Mouse (Mus musculus) G1E (cell line): ENCODE measurements at regions not wholly inside any gene's neighbourhood (a gene's known extent, or its start where the extent isn't known, plus 50 kb on each side); places are given as distances from the start of the nearest gene placed in this dataset.
A peak's percentile ranks its signal among the peaks of the same experiment; 100 is the strongest.

Source experiments
- ATAC-seq: 2 replicates; pipeline ENCODE4 v1.8.0; 2016; ENCODE audit warnings: mild to moderate bottlenecking; ENCODE audit not compliant: insufficient number of reproducible peaks, poor library complexity, low FRiP score, severe bottlenecking; ENCODE audit errors: extremely low read depth
- DNase-seq: peaks from one replicate; pipeline ENCODE4 v3.0.0; 2012; ENCODE audit warnings: low spot score
- H3K27me3 ChIP-seq: 2 replicates; pipeline ENCODE4 v1.6.1; 2012; ENCODE audit warnings: mild to moderate bottlenecking, low read length, inconsistent platforms; ENCODE audit not compliant: insufficient read depth
- H3K36me3 ChIP-seq: replicated peaks from 2 replicates; pipeline ENCODE3; 2012; ENCODE audit warnings: mild to moderate bottlenecking, inconsistent platforms
- H3K4me1 ChIP-seq: 2 replicates; pipeline ENCODE4 v1.6.1; 2012; ENCODE audit warnings: low read depth, low read length, inconsistent platforms, mixed read lengths; ENCODE audit not compliant: insufficient read depth
- H3K4me3 ChIP-seq: 2 replicates; pipeline ENCODE4 v1.5.1; 2012; ENCODE audit warnings: low read depth, mild to moderate bottlenecking, inconsistent platforms, low read length, moderate library complexity, mixed read lengths
- H3K9me3 ChIP-seq: replicated peaks from 2 replicates; pipeline ENCODE4 v1.6.1; 2012; ENCODE audit warnings: inconsistent platforms
- CTCF ChIP-seq: IDR thresholded peaks from 2 replicates; pipeline ENCODE4 v1.5.1; 2012; ENCODE audit warnings: low read depth, low read length, inconsistent platforms, mixed read lengths
- GATA1 ChIP-seq: IDR thresholded peaks from 2 replicates; pipeline ENCODE4 v1.6.1; 2012; ENCODE audit warnings: borderline replicate concordance, low read length, inconsistent platforms, mixed read lengths
- GATA2 ChIP-seq: IDR thresholded peaks from 2 replicates; pipeline ENCODE4 v1.6.1; 2012; ENCODE audit warnings: low read depth, low read length, inconsistent platforms, borderline replicate concordance
- POLR2AphosphoS5 ChIP-seq: IDR thresholded peaks from 2 replicates; pipeline ENCODE4 v1.6.1; 2012; ENCODE audit warnings: low read depth, low read length, inconsistent platforms; ENCODE audit not compliant: insufficient replicate concordance
- TAL1 ChIP-seq: conservative IDR thresholded peaks from 2 replicates; pipeline ENCODE4 v1.6.1; 2012; ENCODE audit warnings: low read depth, low read length, inconsistent platforms, mixed read lengths

DNA sequence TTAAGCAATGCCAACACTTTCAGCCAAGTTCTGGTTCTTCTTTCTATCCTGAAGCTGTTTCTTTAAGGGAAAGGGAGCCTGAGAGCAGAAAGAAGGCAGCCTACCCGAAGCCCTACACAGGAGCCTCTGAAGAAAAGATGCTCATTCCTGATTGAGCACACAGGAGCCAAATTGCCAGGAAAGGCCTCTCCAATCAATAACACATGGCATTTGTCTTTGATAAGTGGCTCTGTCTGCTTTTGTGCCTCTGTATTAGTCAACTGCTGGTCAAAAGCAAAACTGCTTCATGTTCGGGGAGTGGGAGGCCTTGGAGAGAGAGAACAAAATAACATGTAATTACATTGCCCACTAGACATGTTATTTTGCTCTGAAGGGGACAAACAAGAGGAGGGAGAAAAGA lies 1607.4 kb downstream of the 4930444P10Rik start:
- DNase-seq, result no peak
- Histone ChIP-seq H3K27me3 (no peaks in the 10 kb centered on the region), H3K4me3 (no peak overlapping the region), H3K4me1 (peaks cover 39% of the 10 kb centered on the region), H3K9me3 (no peaks in the 10 kb centered on the region), H3K36me3 (no peaks in the 10 kb centered on the region)
- no peak for ATAC-seq
- TF ChIP-seq GATA2 (no peak), GATA1 (no peak), TAL1 (no peak), POLR2AphosphoS5 (no peak)

- Histone ChIP-seq H3K27me3 (no peaks in the 10 kb centered on the region), H3K4me3 (peak overlapping the region; percentile 57; the same call in 1 of the 2 replicates), H3K9me3 (no peaks in the 10 kb centered on the region), H3K36me3 (no peaks in the 10 kb centered on the region), H3K4me1 (peaks cover 39% of the 10 kb centered on the region)
- no peak for TF ChIP-seq POLR2AphosphoS5
- TF ChIP-seq GATA1, result no peak
- TF ChIP-seq TAL1, result peak; percentile 85
- no peak for TF ChIP-seq CTCF
- no peak for TF ChIP-seq GATA2
- peak; percentile 81 for DNase-seq
- ATAC-seq, result peak; percentile 91
Measured at GRCm38 (mm10) chr1:14484121-14484916, 1608.8 kb downstream of the 4930444P10Rik start.

GRCm38 (mm10) chr1:14472294-14472693 lies 1620.8 kb downstream of the 4930444P10Rik start:
- H3K9me3 ChIP-seq, result no peaks in the 10 kb centered on the region
- no peaks in the 10 kb centered on the region for H3K36me3 ChIP-seq
- ATAC-seq (no peak), DNase-seq (no peak)
- TF ChIP-seq TAL1 (no peak), POLR2AphosphoS5 (no peak), CTCF (no peak), GATA1 (no peak), GATA2 (no peak)
- H3K4me3 ChIP-seq, result no peak overlapping the region
- H3K4me1 ChIP-seq, result no peaks in the 10 kb centered on the region; the same call in none of the 2 replicates
- H3K27me3 ChIP-seq, result peaks cover 3% of the 10 kb centered on the region; the same call in 1 of the 2 replicates

DNA sequence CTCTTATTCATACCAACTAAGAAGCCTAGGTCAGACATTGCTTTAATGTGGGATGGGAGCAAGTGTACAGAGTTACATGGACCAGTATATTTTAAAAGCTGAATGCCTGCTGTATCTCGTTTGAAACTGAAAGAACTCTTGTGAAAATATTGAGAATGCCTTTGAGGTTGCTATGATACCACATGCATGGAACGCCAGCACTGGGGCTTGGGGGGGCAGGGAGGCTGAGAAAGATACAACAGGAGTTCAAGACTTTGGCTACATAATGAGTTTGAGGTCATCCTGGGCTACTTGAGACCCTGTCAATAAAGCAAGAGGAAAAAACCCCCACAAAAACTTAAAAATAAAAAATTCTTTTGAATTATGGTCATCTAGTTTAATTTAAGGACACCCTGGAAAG lies 1621.6 kb downstream of the 4930444P10Rik start:
- ATAC-seq (no peak), DNase-seq (no peak)
- H3K9me3 ChIP-seq, result no peaks in the 10 kb centered on the region
- H3K27me3 ChIP-seq, result peaks cover 3% of the 10 kb centered on the region; the same call in 1 of the 2 replicates
- H3K36me3 ChIP-seq, result no peaks in the 10 kb centered on the region
- no peak for TF ChIP-seq TAL1
- TF ChIP-seq GATA1, result no peak
- TF ChIP-seq GATA2, result no peak
- no peak overlapping the region for H3K4me3 ChIP-seq
- H3K4me1 ChIP-seq, result no peaks in the 10 kb centered on the region; the same call in none of the 2 replicates

DNA sequence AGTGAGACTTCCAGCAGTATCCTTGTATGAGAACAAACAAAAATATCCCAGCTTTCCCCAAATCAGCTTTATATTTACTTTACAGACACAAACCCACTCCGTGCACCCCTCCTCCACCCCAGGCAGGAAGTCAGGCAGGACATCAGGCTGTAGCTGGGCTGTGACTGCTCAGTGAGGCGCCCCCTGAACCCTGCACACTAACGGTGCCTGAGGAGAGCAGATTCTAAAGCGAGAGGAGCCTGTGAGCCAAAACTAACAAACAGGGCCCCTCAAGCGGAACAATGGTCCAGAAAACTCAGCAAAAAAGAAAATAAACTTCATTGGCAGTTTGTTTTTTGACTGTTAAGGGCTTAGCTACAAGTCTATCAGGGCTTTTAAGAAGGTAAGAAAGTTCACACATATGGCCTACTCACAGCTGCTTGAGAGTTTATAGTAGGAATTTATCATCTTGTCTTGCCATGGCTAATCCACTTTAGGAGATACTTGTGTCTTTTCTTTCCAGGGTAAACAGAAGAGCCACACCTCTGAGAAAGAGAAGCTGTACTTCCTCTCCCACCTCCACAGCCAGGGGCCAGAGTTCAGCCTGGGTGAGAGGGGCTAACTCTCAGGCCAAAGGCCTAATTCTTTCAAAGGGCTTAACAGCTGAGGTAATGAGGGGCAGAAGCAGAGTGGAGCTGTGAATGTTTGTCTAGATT lies 1628.2 kb downstream of the 4930444P10Rik start:
- H3K4me3 ChIP-seq, result no peak overlapping the region
- H3K4me1 ChIP-seq, result peaks cover 6% of the 10 kb centered on the region
- H3K27me3 ChIP-seq, result peaks cover 10% of the 10 kb centered on the region
- DNase-seq (no peak), ATAC-seq (peak; percentile 83)
- H3K36me3 ChIP-seq, result no peaks in the 10 kb centered on the region
- H3K9me3 ChIP-seq, result no peaks in the 10 kb centered on the region
- TF ChIP-seq TAL1 (no peak), GATA2 (no peak), POLR2AphosphoS5 (no peak), GATA1 (no peak), CTCF (no peak)

GRCm38 (mm10) chr1:14462496-14462895 lies 1630.6 kb downstream of the 4930444P10Rik start:
- no peak overlapping the region for H3K4me3 ChIP-seq
- ATAC-seq, result no peak
- no peak for TF ChIP-seq POLR2AphosphoS5
- TF ChIP-seq GATA1, result no peak
- TF ChIP-seq CTCF, result no peak
- no peak for TF ChIP-seq GATA2
- no peak for TF ChIP-seq TAL1
- no peak for DNase-seq
- no peaks in the 10 kb centered on the region for H3K9me3 ChIP-seq
- H3K27me3 ChIP-seq, result peaks cover 10% of the 10 kb centered on the region
- peaks cover 6% of the 10 kb centered on the region for H3K4me1 ChIP-seq
- H3K36me3 ChIP-seq, result no peaks in the 10 kb centered on the region
